Mouse (Mus musculus): Measurements from ENCODE around the gene Fancd2. TPM values are rescaled to one million over a fixed set of nuclear protein-coding genes. Genes with fewer than 3 reads are reported as not detected.

Fancd2 gene
- total and polyA plus RNA-seq, 2 experiments: 0.18 to 0.22 TPM

- H3K79me2 ChIP-seq (ENCODE audit: control insufficient read depth, insufficient read depth, low read length): no peaks in the 10 kb centered on the region
- H3K9ac ChIP-seq (ENCODE audit: low read depth, low read length): no peak overlapping the region
- no peaks in the 10 kb centered on the region for H3K4me1 ChIP-seq (ENCODE audit: control insufficient read depth, insufficient read depth, low read length)
- WGBS: 90% methylated on average over 6 of the region's 6 CpGs
- DNase-seq (ENCODE audit: extremely low read depth, low read depth, low spot score): no peak
- H3K27ac ChIP-seq (replicated peaks; ENCODE audit: insufficient read depth, low read depth, low read length): no peak overlapping the region
- H3K4me3 ChIP-seq (ENCODE audit: insufficient read depth, low read depth, low read length): no peak overlapping the region
- H3K27me3 ChIP-seq (ENCODE audit: control insufficient read depth, insufficient read depth, low read length): no peaks in the 10 kb centered on the region
- TF ChIP-seq POLR2A (IDR thresholded peaks at IDR 0.05; ENCODE audit: extremely low read depth, insufficient read depth, low read length) (no peak), CTCF (IDR thresholded peaks at IDR 0.05; ENCODE audit: low read depth, low read length) (no peak)
- peaks cover 39% of the 10 kb centered on the region for H3K36me3 ChIP-seq (ENCODE audit: control insufficient read depth, insufficient read depth, low read length)
Observed at GRCm38 (mm10) chr6:113513944-113514343, 17.5 kb upstream of the Fancd2 start.

DNA sequence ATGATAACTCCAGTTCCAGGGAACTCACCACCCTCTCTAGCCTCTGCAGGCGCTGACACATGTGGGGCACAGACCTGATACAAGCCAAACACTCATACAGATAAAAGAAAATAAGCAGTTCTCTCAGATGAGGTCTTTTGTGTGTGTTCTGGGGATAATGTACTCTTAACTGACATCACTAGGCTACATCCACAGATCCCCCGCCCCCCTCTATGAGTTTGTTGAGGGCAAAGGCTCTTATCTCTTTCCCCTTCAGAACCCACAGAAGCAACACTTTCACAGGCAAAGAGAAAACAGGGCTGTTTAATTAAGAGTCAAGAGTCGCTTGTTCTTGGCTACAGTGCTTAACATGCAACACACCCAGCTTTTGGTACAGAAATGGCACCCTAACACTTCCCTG, 16.9 kb upstream of the Fancd2 start:
- Histone ChIP-seq H3K79me2 (ENCODE audit: control insufficient read depth, insufficient read depth, low read length) (no peaks in the 10 kb centered on the region), H3K9ac (ENCODE audit: low read depth, low read length) (no peak overlapping the region), H3K27me3 (ENCODE audit: control insufficient read depth, insufficient read depth, low read length) (no peaks in the 10 kb centered on the region), H3K27ac (replicated peaks; ENCODE audit: insufficient read depth, low read depth, low read length) (no peak overlapping the region), H3K36me3 (ENCODE audit: control insufficient read depth, insufficient read depth, low read length) (peaks cover 44% of the 10 kb centered on the region), H3K4me3 (ENCODE audit: insufficient read depth, low read depth, low read length) (no peak overlapping the region), H3K4me1 (ENCODE audit: control insufficient read depth, insufficient read depth, low read length) (no peaks in the 10 kb centered on the region)
- no peak for DNase-seq (ENCODE audit: extremely low read depth, low read depth, low spot score)
- 98% methylated on average over 3 of the region's 3 CpGs for WGBS
- TF ChIP-seq CTCF (IDR thresholded peaks at IDR 0.05; ENCODE audit: low read depth, low read length) (no peak), POLR2A (IDR thresholded peaks at IDR 0.05; ENCODE audit: extremely low read depth, insufficient read depth, low read length) (no peak)

GRCm38 (mm10) chr6:113517434-113518080, 13.9 kb upstream of the Fancd2 start:
- Histone ChIP-seq H3K4me1 (ENCODE audit: control insufficient read depth, insufficient read depth, low read length) (no peaks in the 10 kb centered on the region), H3K4me3 (ENCODE audit: insufficient read depth, low read depth, low read length) (no peak overlapping the region), H3K36me3 (ENCODE audit: control insufficient read depth, insufficient read depth, low read length) (peaks cover 66% of the 10 kb centered on the region), H3K27ac (replicated peaks; ENCODE audit: insufficient read depth, low read depth, low read length) (no peak overlapping the region), H3K9ac (ENCODE audit: low read depth, low read length) (no peak overlapping the region), H3K79me2 (ENCODE audit: control insufficient read depth, insufficient read depth, low read length) (no peaks in the 10 kb centered on the region), H3K27me3 (ENCODE audit: control insufficient read depth, insufficient read depth, low read length) (no peaks in the 10 kb centered on the region)
- whole genome bisulfite sequencing: 86% methylated on average over 8 of the region's 8 CpGs
- TF ChIP-seq POLR2A (IDR thresholded peaks at IDR 0.05; ENCODE audit: extremely low read depth, insufficient read depth, low read length): no peak
- TF ChIP-seq CTCF (IDR thresholded peaks at IDR 0.05; ENCODE audit: low read depth, low read length): no peak
- DNase-seq (ENCODE audit: extremely low read depth, low read depth, low spot score): no peak

GRCm38 (mm10) chr6:113522310-113522709, 9.2 kb upstream of the Fancd2 start:
- H3K4me1 ChIP-seq (ENCODE audit: control insufficient read depth, insufficient read depth, low read length): no peaks in the 10 kb centered on the region
- no peak for DNase-seq (ENCODE audit: extremely low read depth, low read depth, low spot score)
- H3K79me2 ChIP-seq (ENCODE audit: control insufficient read depth, insufficient read depth, low read length): no peaks in the 10 kb centered on the region; the same call in 1 of the 2 replicates
- H3K27me3 ChIP-seq (ENCODE audit: control insufficient read depth, insufficient read depth, low read length): no peaks in the 10 kb centered on the region
- WGBS: 83% methylated on average over 1 of the region's 1 CpGs
- TF ChIP-seq POLR2A (IDR thresholded peaks at IDR 0.05; ENCODE audit: extremely low read depth, insufficient read depth, low read length): no peak
- TF ChIP-seq CTCF (IDR thresholded peaks at IDR 0.05; ENCODE audit: low read depth, low read length): no peak
- H3K27ac ChIP-seq (replicated peaks; ENCODE audit: insufficient read depth, low read depth, low read length): no peak overlapping the region
- H3K4me3 ChIP-seq (ENCODE audit: insufficient read depth, low read depth, low read length): no peak overlapping the region
- H3K36me3 ChIP-seq (ENCODE audit: control insufficient read depth, insufficient read depth, low read length): peaks cover 40% of the 10 kb centered on the region
- no peak overlapping the region for H3K9ac ChIP-seq (ENCODE audit: low read depth, low read length)

GRCm38 (mm10) chr6:113523420-113523819, 8.1 kb upstream of the Fancd2 start:
- no peaks in the 10 kb centered on the region for H3K27me3 ChIP-seq (ENCODE audit: control insufficient read depth, insufficient read depth, low read length)
- H3K79me2 ChIP-seq (ENCODE audit: control insufficient read depth, insufficient read depth, low read length): no peaks in the 10 kb centered on the region; the same call in 1 of the 2 replicates
- peaks cover 35% of the 10 kb centered on the region for H3K36me3 ChIP-seq (ENCODE audit: control insufficient read depth, insufficient read depth, low read length)
- TF ChIP-seq CTCF (IDR thresholded peaks at IDR 0.05; ENCODE audit: low read depth, low read length): no peak
- H3K4me1 ChIP-seq (ENCODE audit: control insufficient read depth, insufficient read depth, low read length): no peaks in the 10 kb centered on the region
- H3K27ac ChIP-seq (replicated peaks; ENCODE audit: insufficient read depth, low read depth, low read length): no peak overlapping the region
- H3K4me3 ChIP-seq (ENCODE audit: insufficient read depth, low read depth, low read length): no peak overlapping the region
- 84% methylated on average over 8 of the region's 8 CpGs for WGBS
- DNase-seq (ENCODE audit: extremely low read depth, low read depth, low spot score): no peak
- H3K9ac ChIP-seq (ENCODE audit: low read depth, low read length): no peak overlapping the region

DNA sequence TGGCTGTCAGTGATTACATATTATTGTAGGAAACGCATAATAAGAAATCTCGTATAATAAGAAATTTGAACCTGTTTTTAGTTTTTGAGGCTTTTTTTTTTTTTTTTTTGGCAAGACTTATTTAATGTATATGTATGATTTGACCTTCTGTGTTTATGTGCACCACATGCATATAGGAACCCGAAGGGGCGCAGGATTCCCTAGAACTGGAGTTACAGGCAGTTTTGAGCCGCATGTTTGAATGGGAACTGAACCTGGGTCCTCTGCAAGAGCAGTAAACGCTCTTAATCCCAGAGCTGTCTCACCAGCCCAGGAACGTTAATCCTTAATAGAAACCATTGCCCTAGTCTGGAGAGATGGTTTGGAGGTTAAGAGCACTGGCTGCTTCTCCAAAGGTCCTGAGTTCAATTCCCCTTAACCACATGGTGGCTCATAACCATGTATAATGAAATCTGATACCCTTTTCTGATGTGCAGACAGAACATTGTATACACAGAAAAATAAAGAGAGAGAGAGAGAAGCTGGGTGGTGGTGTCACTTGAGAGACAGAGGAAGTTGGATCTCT, 440 bp downstream of the Fancd2 start:
- H3K27me3 ChIP-seq (ENCODE audit: control insufficient read depth, insufficient read depth, low read length): no peaks in the 10 kb centered on the region
- 8% methylated on average over 7 of the region's 7 CpGs for WGBS
- no peak overlapping the region for H3K27ac ChIP-seq (replicated peaks; ENCODE audit: insufficient read depth, low read depth, low read length)
- no peak overlapping the region for H3K9ac ChIP-seq (ENCODE audit: low read depth, low read length)
- H3K4me1 ChIP-seq (ENCODE audit: control insufficient read depth, insufficient read depth, low read length): peaks cover 7% of the 10 kb centered on the region
- H3K4me3 ChIP-seq (ENCODE audit: insufficient read depth, low read depth, low read length): peak overlapping the region; percentile 93
- no peaks in the 10 kb centered on the region; the same call in 1 of the 2 replicates for H3K36me3 ChIP-seq (ENCODE audit: control insufficient read depth, insufficient read depth, low read length)
- H3K79me2 ChIP-seq (ENCODE audit: control insufficient read depth, insufficient read depth, low read length): peaks cover 14% of the 10 kb centered on the region; the same call in 1 of the 2 replicates
- DNase-seq (ENCODE audit: extremely low read depth, low read depth, low spot score): no peak
- TF ChIP-seq CTCF (IDR thresholded peaks at IDR 0.05; ENCODE audit: low read depth, low read length) (no peak), POLR2A (IDR thresholded peaks at IDR 0.05; ENCODE audit: extremely low read depth, insufficient read depth, low read length) (no peak)

Measured in liver, adult 2 months (tissue).